Mouse (Mus musculus) E14TG2a.4 (cell line): ENCODE results near the gene Cct8.
A peak's percentile ranks its signal among the peaks of the same experiment; 100 is the strongest.
"Not testable (repeated sequence)": the region's sequence is repeated elsewhere in the genome, so short reads cannot be mapped to it uniquely, and the experiment has no call there.

ENCODE experiments used
- H3K27me3 ChIP-seq: 2 replicates; pipeline ENCODE4 v1.6.1; 2014; ENCODE audit warnings: low read length, control low read depth; ENCODE audit not compliant: insufficient read depth
- H3K36me3 ChIP-seq: 2 replicates; pipeline ENCODE4 v1.6.1; 2014; ENCODE audit warnings: low read length, control low read depth; ENCODE audit not compliant: insufficient read depth
- H3K4me1 ChIP-seq: replicated peaks from 2 replicates; pipeline ENCODE4 v1.6.1; 2014; ENCODE audit warnings: low read depth, low read length, control low read depth
- H3K4me3 ChIP-seq: replicated peaks from 2 replicates; pipeline ENCODE4 v1.5.1; 2014; ENCODE audit warnings: mild to moderate bottlenecking, low read length
- H3K9me3 ChIP-seq: 2 replicates; pipeline ENCODE4 v1.6.1; 2014; ENCODE audit warnings: low read length, control low read depth
- CTCF ChIP-seq: conservative IDR thresholded peaks from 2 replicates; pipeline ENCODE4 v1.5.1; 2014; ENCODE audit warnings: low read length
- NANOG ChIP-seq: IDR thresholded peaks from 2 replicates; pipeline ENCODE4 v1.6.1; 2014; ENCODE audit warnings: borderline replicate concordance, low read length, mixed read lengths
- POU5F1 ChIP-seq: IDR thresholded peaks from 2 replicates; pipeline ENCODE4 v1.6.1; 2014; ENCODE audit warnings: low read length, borderline replicate concordance

Gene Cct8

DNA sequence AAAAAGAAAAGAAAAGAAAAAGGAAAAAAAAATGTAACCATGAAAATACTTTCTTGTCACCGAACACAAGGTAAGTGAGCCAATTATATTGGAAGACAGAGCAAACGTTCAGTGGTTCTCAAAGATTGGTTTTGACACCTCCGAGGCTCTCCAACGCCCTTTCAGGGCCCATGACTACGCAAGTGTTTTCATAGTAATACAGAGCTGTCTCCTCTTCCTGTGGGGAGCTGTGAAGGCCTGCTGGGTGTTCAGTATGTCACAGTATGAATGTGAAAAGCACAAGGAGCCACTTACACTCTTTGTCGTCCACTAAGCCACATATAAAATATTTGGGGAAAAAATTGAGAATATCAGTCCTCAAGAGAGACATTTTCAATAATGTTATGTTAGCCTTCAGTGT lies 1.5 kb upstream of the Cct8 start:
- Histone ChIP-seq H3K27me3 (no peaks in the 10 kb centered on the region), H3K4me1 (peaks cover 48% of the 10 kb centered on the region), H3K9me3 (no peaks in the 10 kb centered on the region), H3K36me3 (peaks cover 24% of the 10 kb centered on the region), H3K4me3 (no peak overlapping the region)
- no peak for TF ChIP-seq CTCF
- no peak for TF ChIP-seq POU5F1

DNA sequence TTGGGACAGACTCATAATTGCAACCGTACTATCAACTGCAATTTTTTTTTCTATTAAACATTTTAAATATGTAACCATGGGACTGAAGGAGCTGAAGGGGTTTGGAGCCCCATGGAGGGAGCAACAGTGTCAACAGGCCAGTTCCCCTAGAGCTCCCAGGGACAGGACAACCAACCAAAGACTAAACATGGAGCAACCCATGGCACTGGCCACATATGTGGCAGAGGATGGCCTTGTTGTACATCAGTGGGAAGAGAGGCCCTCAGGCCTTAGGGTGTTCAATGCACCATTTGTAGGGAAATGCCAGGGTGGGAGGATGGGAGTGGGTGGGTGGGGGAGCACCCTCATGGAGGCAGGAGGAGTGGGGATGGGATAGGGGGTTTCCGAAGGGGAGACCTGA lies 1.1 kb upstream of the Cct8 start:
- peaks cover 44% of the 10 kb centered on the region for H3K4me1 ChIP-seq
- peaks cover 28% of the 10 kb centered on the region for H3K36me3 ChIP-seq
- peak overlapping the region; percentile 99 for H3K4me3 ChIP-seq
- no peaks in the 10 kb centered on the region for H3K9me3 ChIP-seq
- TF ChIP-seq CTCF (no peak), NANOG (no peak), POU5F1 (no peak)
- H3K27me3 ChIP-seq = no peaks in the 10 kb centered on the region

DNA sequence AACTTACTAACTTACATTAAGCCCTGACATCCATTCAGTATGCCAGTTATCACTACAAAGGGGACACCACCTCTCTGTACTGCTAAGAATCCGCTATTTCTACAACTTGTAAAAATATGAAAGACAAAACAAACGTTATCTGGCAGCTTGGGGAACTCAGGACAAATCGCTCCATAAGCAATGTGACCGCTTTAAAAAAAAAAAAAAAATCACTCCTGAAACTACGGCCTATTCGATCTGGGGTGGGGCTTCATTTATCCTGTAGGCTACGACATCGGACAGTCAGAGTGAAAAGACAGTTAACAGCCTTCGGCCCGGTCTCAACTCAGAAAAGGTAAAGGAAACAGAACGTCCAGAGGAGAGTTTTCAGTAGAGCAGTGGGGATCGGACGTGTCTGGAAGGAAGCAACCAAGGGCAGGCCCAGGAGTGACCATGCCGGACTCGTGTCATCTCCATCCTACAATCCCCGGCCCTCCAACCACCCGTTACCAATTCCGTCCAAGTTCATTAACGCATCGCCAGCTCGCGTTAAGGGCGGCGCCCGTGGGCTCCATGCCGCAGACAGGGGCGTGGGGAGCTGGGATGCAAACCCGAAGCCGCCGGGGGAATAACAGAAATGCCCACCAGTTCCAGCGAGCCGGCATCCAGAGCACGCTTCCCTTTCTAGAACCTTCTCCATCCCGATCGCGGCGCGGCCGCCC lies 568 bp downstream of the Cct8 start:
- Histone ChIP-seq H3K36me3 (peaks cover 44% of the 10 kb centered on the region), H3K9me3 (no peaks in the 10 kb centered on the region), H3K4me1 (peaks cover 35% of the 10 kb centered on the region), H3K4me3 (peak overlapping the region; percentile 99), H3K27me3 (no peaks in the 10 kb centered on the region)
- no peak for TF ChIP-seq NANOG
- TF ChIP-seq CTCF = no peak
- TF ChIP-seq POU5F1 = no peak

DNA sequence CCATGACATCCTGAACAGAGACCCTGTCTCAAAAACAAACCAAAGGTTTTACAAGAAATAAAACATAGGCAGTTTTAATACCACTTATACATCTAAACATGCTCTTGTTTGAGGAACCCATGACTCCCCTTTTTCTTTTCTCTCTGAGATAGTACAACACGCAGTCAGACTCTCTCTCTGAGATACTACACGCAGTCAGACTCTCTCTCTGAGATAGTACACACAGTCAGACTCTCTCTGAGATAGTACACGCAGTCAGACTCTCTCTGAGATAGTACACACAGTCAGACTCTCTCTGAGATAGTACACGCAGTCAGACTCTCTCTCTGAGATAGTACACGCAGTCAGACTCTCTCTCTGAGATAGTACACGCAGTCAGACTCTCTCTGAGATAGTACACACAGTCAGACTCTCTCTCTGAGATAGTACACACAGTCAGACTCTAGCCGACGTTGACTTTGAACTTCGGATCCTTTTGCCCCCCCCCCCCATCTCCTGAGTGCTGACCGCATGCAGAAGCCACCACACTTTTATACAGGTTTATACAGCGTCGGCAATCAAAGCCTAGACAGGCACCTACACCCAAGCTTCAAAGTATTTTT lies 3.4 kb downstream of the Cct8 start:
- Histone ChIP-seq H3K4me1 (peaks cover 33% of the 10 kb centered on the region), H3K36me3 (peaks cover 72% of the 10 kb centered on the region)
- not testable (repeated sequence) for H3K27me3 ChIP-seq, H3K4me3 ChIP-seq, H3K9me3 ChIP-seq

DNA sequence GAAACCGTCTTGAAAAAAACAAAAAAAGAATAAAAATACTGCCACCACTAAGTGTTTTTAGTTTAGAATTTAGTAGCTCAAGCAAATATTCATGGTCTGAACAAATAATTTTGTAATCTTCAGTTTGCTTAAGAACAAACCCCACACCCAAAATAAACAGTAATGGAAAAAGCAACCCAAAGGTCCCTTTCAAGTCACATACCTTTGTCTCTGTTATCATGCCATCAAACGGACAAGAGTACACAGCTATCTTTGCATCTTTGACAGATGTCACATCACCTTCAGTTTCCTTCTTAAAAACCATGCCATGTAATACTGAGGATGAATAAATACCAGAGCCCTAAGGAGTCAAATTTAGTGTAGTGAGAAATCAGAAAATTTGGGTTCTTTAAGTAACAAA lies 7.1 kb downstream of the Cct8 start:
- Histone ChIP-seq H3K36me3 (peaks cover 99% of the 10 kb centered on the region), H3K4me1 (peaks cover 11% of the 10 kb centered on the region), H3K4me3 (no peak overlapping the region), H3K9me3 (no peaks in the 10 kb centered on the region), H3K27me3 (no peaks in the 10 kb centered on the region)
- TF ChIP-seq CTCF = no peak
- no peak for TF ChIP-seq NANOG
- TF ChIP-seq POU5F1 = no peak

DNA sequence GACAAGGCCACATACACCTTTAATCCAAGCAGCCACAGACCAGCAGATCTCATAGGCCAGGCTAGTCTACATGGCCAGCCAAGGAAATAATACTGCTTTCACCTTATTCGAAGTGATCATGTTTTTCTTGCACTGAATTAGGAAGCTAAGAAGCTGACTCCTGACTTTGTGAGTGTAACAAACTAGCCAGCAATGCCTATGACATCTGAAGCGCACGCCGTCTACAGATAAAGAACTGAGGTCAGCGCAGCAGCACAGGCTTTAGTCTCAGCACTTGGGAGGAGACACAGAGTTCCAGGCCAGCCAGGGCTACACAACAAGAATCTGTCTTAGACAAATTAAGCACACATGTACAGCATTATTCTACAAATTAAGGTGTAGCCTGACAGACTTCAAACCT lies 8.9 kb downstream of the Cct8 start:
- 0 out of 2 replicates have a peak, but pooled peaks cover 3% of the 10 kb centered on the region for H3K4me1 ChIP-seq
- H3K27me3 ChIP-seq = no peaks in the 10 kb centered on the region
- peaks cover 99% of the 10 kb centered on the region for H3K36me3 ChIP-seq
- no peaks in the 10 kb centered on the region for H3K9me3 ChIP-seq
- no peak overlapping the region for H3K4me3 ChIP-seq
- TF ChIP-seq NANOG = no peak
- TF ChIP-seq CTCF = no peak
- no peak for TF ChIP-seq POU5F1

DNA sequence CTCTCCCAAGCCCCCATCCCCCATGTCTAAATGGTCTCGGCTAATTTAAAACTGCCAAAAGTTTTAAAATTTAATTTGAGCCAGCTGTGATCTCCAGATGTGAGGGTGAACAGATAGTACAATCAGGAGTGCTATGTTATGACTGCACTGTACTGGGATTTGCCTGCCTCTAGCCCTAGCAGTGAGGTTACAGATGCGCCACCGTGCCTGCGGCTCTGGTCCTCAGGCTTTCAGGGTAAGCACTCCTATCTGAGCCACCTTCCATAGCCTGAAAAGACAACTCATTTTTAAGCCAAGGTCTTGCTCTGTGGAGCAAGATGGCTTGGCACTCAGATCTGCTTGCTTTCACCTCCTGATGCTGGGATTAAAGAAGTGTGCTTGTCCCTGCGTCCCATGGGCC lies 11.3 kb downstream of the Cct8 start:
- Histone ChIP-seq H3K4me1 (0 out of 2 replicates have a peak, but pooled peaks cover 3% of the 10 kb centered on the region), H3K9me3 (no peaks in the 10 kb centered on the region), H3K36me3 (peaks cover 97% of the 10 kb centered on the region), H3K27me3 (no peaks in the 10 kb centered on the region), H3K4me3 (no peak overlapping the region)
- TF ChIP-seq POU5F1 = no peak

DNA sequence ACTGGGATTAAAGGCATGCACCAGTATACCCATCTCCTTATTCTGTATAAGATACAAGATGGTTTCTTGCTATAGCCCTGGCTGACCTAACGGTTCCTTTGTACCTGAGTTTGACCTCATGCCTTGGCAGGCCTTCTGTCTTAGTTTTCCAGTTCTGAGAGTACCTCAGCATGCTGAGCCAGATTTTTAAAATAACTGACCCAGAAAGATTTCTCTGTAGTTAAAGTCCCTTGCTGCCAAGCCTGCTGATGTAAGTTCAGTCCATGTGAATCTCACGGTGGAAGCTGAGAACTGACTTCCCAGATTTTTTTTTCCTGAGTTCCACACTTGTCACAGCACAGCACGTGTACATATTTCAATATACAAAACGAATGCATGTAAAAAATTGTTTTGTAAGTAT lies 25.1 kb downstream of the Cct8 start:
- TF ChIP-seq CTCF = no peak
- no peak for TF ChIP-seq NANOG
- no peak for TF ChIP-seq POU5F1
- Histone ChIP-seq H3K27me3 (no peaks in the 10 kb centered on the region), H3K36me3 (peaks cover 89% of the 10 kb centered on the region), H3K9me3 (no peaks in the 10 kb centered on the region), H3K4me3 (no peak overlapping the region), H3K4me1 (no peaks in the 10 kb centered on the region)

DNA sequence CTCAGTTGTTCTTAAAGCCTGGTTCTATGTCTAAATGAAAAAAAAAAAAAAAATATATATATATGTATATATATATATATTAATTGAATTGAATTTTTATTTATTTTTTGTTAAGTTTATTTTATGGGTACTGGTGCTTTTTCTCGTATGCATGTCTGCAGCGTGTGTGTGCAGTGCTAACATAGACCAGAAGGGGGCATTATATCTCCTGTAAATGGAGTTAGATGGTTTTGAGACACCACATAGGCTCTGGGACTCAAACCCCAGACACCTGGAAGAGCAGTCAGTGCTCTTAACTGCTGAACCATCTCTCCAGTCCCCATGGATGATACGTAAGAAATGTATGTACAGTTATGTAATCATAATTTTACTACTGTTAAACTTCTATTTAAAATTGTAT lies 36.9 kb downstream of the Cct8 start:
- TF ChIP-seq NANOG = no peak
- TF ChIP-seq CTCF = peak; percentile 53
- Histone ChIP-seq H3K4me3 (no peak overlapping the region), H3K4me1 (peaks cover 27% of the 10 kb centered on the region), H3K9me3 (no peaks in the 10 kb centered on the region), H3K36me3 (peaks cover 44% of the 10 kb centered on the region), H3K27me3 (peaks cover 4% of the 10 kb centered on the region; the same call in 1 of the 2 replicates)
